Mouse (Mus musculus) gastrocnemius, adult 2 months (tissue): ENCODE measurements around the gene Cebpzos. TPM values are rescaled to one million over a fixed set of nuclear protein-coding genes. Genes with fewer than 3 reads are reported as not detected.

ENCODE experiments used
- DNase-seq: peaks from one replicate; pipeline ENCODE4 v3.0.0; 2022
- H3K27ac ChIP-seq: fragments of 200-600 bp; 2 replicates; pipeline ENCODE4 v1.8.1; 2022; ENCODE audit warnings: mild to moderate bottlenecking
- H3K4me3 ChIP-seq: fragments of 200-600 bp; 2 replicates; pipeline ENCODE4 v1.8.1; 2022; ENCODE audit warnings: mild to moderate bottlenecking, moderate library complexity
- CTCF ChIP-seq: fragments of 200-600 bp; IDR thresholded peaks from 2 replicates; pipeline ENCODE4 v1.8.1; 2022; ENCODE audit warnings: antibody characterized with exemption, mild to moderate bottlenecking, moderate library complexity
- intact Hi-C: fragments of 180-260 bp; cut with DNase I; formaldehyde crosslinking; loops from one replicate; pipeline ENCODE4 v1.15.1; 2025
- long read RNA-seq, 2 experiments: library from polyadenylated mRNA; stranded (forward); transcript quantifications; one replicate each; pipeline ENCODE4 v2.0.0; 2021
- total RNA-seq, 2 experiments: library from RNA; stranded (reverse); gene quantifications; 2 replicates each; pipeline ENCODE4 v1.2.3; 2021

The Cebpzos gene
- total RNA-seq = 10 to 100 TPM; 36.5 to 48.7 TPM
- long read RNA-seq, experiment 1, transcript Cebpzos-201 (5 exons, 753 nt) = major isoform, 15 of 45 reads
- long read RNA-seq, experiment 1, transcript Cebpzos-202 (5 exons, 602 nt) = minor isoform, 14 of 45 reads
- long read RNA-seq, experiment 1, partial matches to known transcripts = 15 of 45 reads
- long read RNA-seq, experiment 1, other reads (novel, unspliced or antisense) = 1 of 45 reads
- long read RNA-seq, experiment 2, transcript Cebpzos-202 (5 exons, 602 nt) = major isoform, 20 of 50 reads
- long read RNA-seq, experiment 2, transcript Cebpzos-201 (5 exons, 753 nt) = minor isoform, 7 of 50 reads
- long read RNA-seq, experiment 2, partial matches to known transcripts = 22 of 50 reads
- long read RNA-seq, experiment 2, other reads (novel, unspliced or antisense) = 1 of 50 reads

GRCm38 (mm10) chr17:78916369-78916813 lies at the start of gene Cebpzos:
Cebpzos (plus strand) TSS chr17:78916500.
- H3K27ac ChIP-seq = peak within 1 kb of the TSS; percentile 92
- intact Hi-C loops = loop anchor here (2.0 to 5.0 kb wide), 2 partner anchors 20 to 79 kb away; partner anchors contain the start of genes Cebpz, Gpatch11, Heatr5b and Ndufaf7
- DNase-seq = peak; percentile 86
- no peak for TF ChIP-seq CTCF
- H3K4me3 ChIP-seq = peak within 1 kb of the TSS; percentile 75

GRCm38 (mm10) chr17:78873886-78874285 lies 42.4 kb upstream of the Cebpzos start:
- Histone ChIP-seq H3K4me3 (no peak overlapping the region), H3K27ac (no peak overlapping the region)
- TF ChIP-seq CTCF = no peak
- no peak for DNase-seq
- intact Hi-C loops = no loop called here

GRCm38 (mm10) chr17:78881878-78882304 lies 34.4 kb upstream of the Cebpzos start:
- Histone ChIP-seq H3K27ac (peak overlapping the region; percentile 86), H3K4me3 (peak overlapping the region; percentile 77)
- TF ChIP-seq CTCF = no peak
- intact Hi-C loops = no loop called here
- peak; percentile 22 for DNase-seq

- H3K4me3 ChIP-seq = peak within 1 kb of the TSS; percentile 77
- no peak for TF ChIP-seq CTCF
- peak; percentile 88 for DNase-seq
- intact Hi-C loops = no loop called here
- H3K27ac ChIP-seq = peak within 1 kb of the TSS; percentile 86
Observed at GRCm38 (mm10) chr17:78882401-78883112, 33.7 kb upstream of the Cebpzos start, which contains the start of gene Eif2ak2. Eif2ak2 (minus strand) TSS chr17:78882573.

- Histone ChIP-seq H3K4me3 (no peak overlapping the region), H3K27ac (no peak overlapping the region)
- intact Hi-C loops = no loop called here
- TF ChIP-seq CTCF = no peak
- DNase-seq = no peak
Observed at GRCm38 (mm10) chr17:78883291-78883690, 33.0 kb upstream of the Cebpzos start.

- no peak for TF ChIP-seq CTCF
- H3K27ac ChIP-seq = no peak overlapping the region
- no peak overlapping the region for H3K4me3 ChIP-seq
- intact Hi-C loops = no loop called here
- no peak for DNase-seq
Observed at GRCm38 (mm10) chr17:78885286-78886065, 30.8 kb upstream of the Cebpzos start.

GRCm38 (mm10) chr17:78888554-78888953 lies 27.7 kb upstream of the Cebpzos start:
- DNase-seq = no peak
- intact Hi-C loops = no loop called here
- TF ChIP-seq CTCF = no peak
- Histone ChIP-seq H3K4me3 (no peak overlapping the region), H3K27ac (no peak overlapping the region)

- intact Hi-C loops = no loop called here
- no peak for DNase-seq
- H3K4me3 ChIP-seq = no peak overlapping the region
- H3K27ac ChIP-seq = no peak overlapping the region
- TF ChIP-seq CTCF = no peak
Observed at GRCm38 (mm10) chr17:78889184-78889583, 27.1 kb upstream of the Cebpzos start.

GRCm38 (mm10) chr17:78891020-78891419 lies 25.3 kb upstream of the Cebpzos start:
- intact Hi-C loops = no loop called here
- DNase-seq = no peak

GRCm38 (mm10) chr17:78894991-78895390 lies 21.3 kb upstream of the Cebpzos start:
- DNase-seq = no peak
- H3K27ac ChIP-seq = no peak overlapping the region
- TF ChIP-seq CTCF = no peak
- no peak overlapping the region for H3K4me3 ChIP-seq
- intact Hi-C loops = no loop called here

More at GRCm38 (mm10) chr17:78891020-78891419, 25.3 kb upstream of the Cebpzos start:
- no peak for TF ChIP-seq CTCF
- Histone ChIP-seq H3K27ac (no peak overlapping the region), H3K4me3 (no peak overlapping the region)

GRCm38 (mm10) chr17:78895394-78895793 lies 20.9 kb upstream of the Cebpzos start:
- DNase-seq = peak; percentile 34
- intact Hi-C loops = no loop called here
- TF ChIP-seq CTCF = peak; percentile 46
- H3K4me3 ChIP-seq = no peak overlapping the region
- H3K27ac ChIP-seq = no peak overlapping the region

- no peak overlapping the region for H3K4me3 ChIP-seq
- intact Hi-C loops = no loop called here
- DNase-seq = no peak
- H3K27ac ChIP-seq = no peak overlapping the region
- TF ChIP-seq CTCF = no peak
Observed at GRCm38 (mm10) chr17:78903158-78903557, 13.1 kb upstream of the Cebpzos start.
